Mouse (Mus musculus) intestine, embryonic 15.5 days (tissue): ENCODE measurements around the gene Ltbp2. TPM values are rescaled to one million over a fixed set of nuclear protein-coding genes. Genes with fewer than 3 reads are reported as not detected.

Experiments used
- ATAC-seq: fragments of 200-750 bp; cut with Nextera tagmentation; 2 replicates; pipeline ENCODE4 v1.8.0; 2017; ENCODE audit warnings: moderate TSS enrichment, moderate library complexity
- H3K27ac ChIP-seq: fragments of 300-500 bp; sonication (generic); 2 replicates; pipeline ENCODE4 v1.5.1; 2015; ENCODE audit warnings: mild to moderate bottlenecking, inconsistent platforms
- H3K27me3 ChIP-seq: fragments of 300-500 bp; sonication (generic); replicated peaks from 2 replicates; pipeline ENCODE4 v1.6.1; 2015; ENCODE audit warnings: inconsistent platforms
- H3K36me3 ChIP-seq: fragments of 300-500 bp; sonication (generic); 2 replicates; pipeline ENCODE4 v1.6.1; 2015; ENCODE audit warnings: inconsistent platforms
- H3K4me1 ChIP-seq: fragments of 300-500 bp; sonication (generic); replicated peaks from 2 replicates; pipeline ENCODE4 v1.6.1; 2015; ENCODE audit warnings: inconsistent platforms
- H3K4me2 ChIP-seq: fragments of 300-500 bp; sonication (generic); replicated peaks from 2 replicates; pipeline ENCODE4 v1.6.1; 2015; ENCODE audit warnings: mild to moderate bottlenecking, inconsistent platforms
- H3K4me3 ChIP-seq: fragments of 300-500 bp; sonication (generic); replicated peaks from 2 replicates; pipeline ENCODE4 v1.5.1; 2015; ENCODE audit warnings: inconsistent platforms
- H3K9ac ChIP-seq: fragments of 300-500 bp; sonication (generic); 2 replicates; pipeline ENCODE4 v1.6.1; 2015; ENCODE audit warnings: inconsistent platforms
- H3K9me3 ChIP-seq: fragments of 300-500 bp; sonication (generic); 2 replicates; pipeline ENCODE4 v1.6.1; 2016; ENCODE audit warnings: inconsistent platforms
- WGBS: fragments of 180-500 bp; shearing (Covaris S2); methylation state at CpG from one replicate; pipeline ENCODE4 v1.1.7; 2015; 5-methylcytosine and 5-hydroxymethylcytosine counted together
- polyA plus RNA-seq: library from polyadenylated mRNA; unstranded; fragments of >200 nt; fragmentation: Nextera tagmentation; extraction: Ambion mirVana; gene quantifications from 2 replicates; pipeline ENCODE4 v1.2.1, GENCODE M21; 2015

The Ltbp2 gene
- polyA plus RNA-seq, 1 experiment from 2014 or later, result 0.75 TPM

- H3K9me3 ChIP-seq, result no peaks in the 10 kb centered on the region
- no peaks in the 10 kb centered on the region for H3K4me1 ChIP-seq
- WGBS, result 82% methylated on average over 20 of the region's 20 CpGs
- no peak overlapping the region for H3K4me2 ChIP-seq
- H3K4me3 ChIP-seq, result no peak overlapping the region
- no peaks in the 10 kb centered on the region for H3K27me3 ChIP-seq
- no peaks in the 10 kb centered on the region for H3K36me3 ChIP-seq
- no peak overlapping the region for H3K27ac ChIP-seq
- no peak for ATAC-seq
- H3K9ac ChIP-seq, result no peak overlapping the region
Measured at GRCm38 (mm10) chr12:84829109-84829724, 47.1 kb downstream of the Ltbp2 start.

GRCm38 (mm10) chr12:84827384-84827933 is 48.9 kb downstream of the Ltbp2 start:
- Histone ChIP-seq H3K27ac (no peak overlapping the region), H3K4me2 (no peak overlapping the region), H3K4me3 (no peak overlapping the region), H3K9ac (no peak overlapping the region), H3K36me3 (no peaks in the 10 kb centered on the region), H3K9me3 (no peaks in the 10 kb centered on the region), H3K4me1 (no peaks in the 10 kb centered on the region), H3K27me3 (no peaks in the 10 kb centered on the region)
- ATAC-seq, result no peak
- 54% methylated on average over 8 of the region's 8 CpGs for WGBS

DNA sequence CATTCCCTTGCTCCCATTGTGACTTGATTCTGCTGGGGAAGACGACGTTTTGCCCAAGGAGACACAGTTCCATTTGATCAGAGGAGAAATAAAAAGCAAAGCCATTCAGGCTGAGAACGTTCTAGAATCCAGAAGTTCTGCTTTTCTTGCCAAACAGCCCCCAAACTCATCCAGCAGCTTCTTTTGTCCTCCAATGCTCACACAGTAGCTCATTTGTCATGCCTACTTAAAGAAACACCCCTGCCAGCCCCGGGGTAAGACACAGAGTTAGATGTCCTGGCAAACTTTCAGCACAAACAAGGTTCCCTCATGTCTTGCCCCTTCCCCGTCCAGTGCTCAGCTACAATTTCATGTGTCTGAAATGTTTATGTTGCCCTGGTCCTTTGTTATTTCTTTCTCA is 52.1 kb downstream of the Ltbp2 start:
- Histone ChIP-seq H3K27ac (no peak overlapping the region), H3K4me3 (no peak overlapping the region), H3K36me3 (no peaks in the 10 kb centered on the region), H3K4me1 (no peaks in the 10 kb centered on the region), H3K4me2 (no peak overlapping the region), H3K9ac (no peak overlapping the region), H3K9me3 (no peaks in the 10 kb centered on the region), H3K27me3 (no peaks in the 10 kb centered on the region)
- no peak for ATAC-seq
- 65% methylated on average over 5 of the region's 5 CpGs for WGBS

- H3K4me2 ChIP-seq, result no peak overlapping the region
- no peaks in the 10 kb centered on the region for H3K27me3 ChIP-seq
- H3K9ac ChIP-seq, result no peak overlapping the region
- H3K27ac ChIP-seq, result no peak overlapping the region
- H3K4me3 ChIP-seq, result no peak overlapping the region
- no peak for ATAC-seq
- WGBS, result 78% methylated on average over 7 of the region's 7 CpGs
- no peaks in the 10 kb centered on the region for H3K9me3 ChIP-seq
- no peaks in the 10 kb centered on the region for H3K4me1 ChIP-seq
- no peaks in the 10 kb centered on the region for H3K36me3 ChIP-seq
Measured at GRCm38 (mm10) chr12:84823601-84824000, 52.7 kb downstream of the Ltbp2 start.

DNA sequence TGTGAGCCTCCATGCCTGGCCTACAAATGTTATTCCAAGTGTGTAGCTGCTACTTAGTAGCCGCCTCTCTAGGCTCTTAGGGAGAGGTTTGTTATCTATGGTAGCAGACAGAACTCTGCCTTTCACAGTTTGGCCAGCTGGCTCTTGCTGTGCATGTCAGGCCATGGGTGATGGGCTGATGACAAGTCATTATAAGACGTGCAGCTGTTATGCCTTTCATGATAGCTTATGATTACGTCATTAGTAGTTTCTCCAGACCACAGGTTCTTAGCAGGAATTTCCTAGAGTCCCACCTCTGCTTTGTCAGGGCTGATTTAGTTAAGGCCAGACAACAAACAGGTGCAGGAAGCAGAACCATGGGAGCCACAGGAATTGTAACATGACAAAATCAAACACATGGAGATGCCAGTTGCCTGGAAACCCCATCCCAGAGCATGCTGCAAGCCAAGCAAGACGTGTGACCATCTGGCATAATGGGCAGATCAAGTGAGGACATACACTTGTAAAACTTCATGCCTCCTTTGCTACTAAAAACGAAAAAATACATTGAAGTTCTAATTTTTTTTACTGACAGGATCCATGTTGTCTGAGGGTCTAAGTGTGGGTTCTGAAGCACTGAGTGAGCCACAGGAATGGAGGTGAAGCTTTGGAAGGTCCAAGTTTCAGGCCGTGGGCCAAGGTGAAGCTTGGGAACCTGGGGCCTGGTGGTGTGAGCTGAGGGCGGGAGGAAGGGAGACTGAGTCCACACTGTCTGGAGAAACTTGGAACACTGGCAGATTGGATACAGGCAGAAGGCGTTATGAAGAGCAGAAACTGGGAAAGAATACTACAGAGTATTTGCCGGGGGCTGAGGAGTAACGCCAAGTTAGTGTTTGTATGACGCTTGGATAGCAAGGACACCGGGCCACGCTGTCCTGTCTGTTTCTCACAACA is 56.8 kb downstream of the Ltbp2 start:
- Histone ChIP-seq H3K27ac (no peak overlapping the region), H3K27me3 (no peaks in the 10 kb centered on the region), H3K4me1 (no peaks in the 10 kb centered on the region), H3K9me3 (no peaks in the 10 kb centered on the region), H3K9ac (no peak overlapping the region), H3K4me2 (no peak overlapping the region), H3K4me3 (no peak overlapping the region), H3K36me3 (no peaks in the 10 kb centered on the region)
- ATAC-seq, result no peak; the same call in 1 of the 2 replicates
- 85% methylated on average over 13 of the region's 13 CpGs for WGBS

GRCm38 (mm10) chr12:84818496-84818895 is 57.8 kb downstream of the Ltbp2 start:
- Histone ChIP-seq H3K27me3 (no peaks in the 10 kb centered on the region), H3K36me3 (no peaks in the 10 kb centered on the region), H3K9ac (no peak overlapping the region), H3K4me1 (no peaks in the 10 kb centered on the region), H3K9me3 (no peaks in the 10 kb centered on the region), H3K27ac (no peak overlapping the region), H3K4me3 (no peak overlapping the region), H3K4me2 (no peak overlapping the region)
- ATAC-seq, result no peak
- 72% methylated on average over 4 of the region's 4 CpGs for WGBS

DNA sequence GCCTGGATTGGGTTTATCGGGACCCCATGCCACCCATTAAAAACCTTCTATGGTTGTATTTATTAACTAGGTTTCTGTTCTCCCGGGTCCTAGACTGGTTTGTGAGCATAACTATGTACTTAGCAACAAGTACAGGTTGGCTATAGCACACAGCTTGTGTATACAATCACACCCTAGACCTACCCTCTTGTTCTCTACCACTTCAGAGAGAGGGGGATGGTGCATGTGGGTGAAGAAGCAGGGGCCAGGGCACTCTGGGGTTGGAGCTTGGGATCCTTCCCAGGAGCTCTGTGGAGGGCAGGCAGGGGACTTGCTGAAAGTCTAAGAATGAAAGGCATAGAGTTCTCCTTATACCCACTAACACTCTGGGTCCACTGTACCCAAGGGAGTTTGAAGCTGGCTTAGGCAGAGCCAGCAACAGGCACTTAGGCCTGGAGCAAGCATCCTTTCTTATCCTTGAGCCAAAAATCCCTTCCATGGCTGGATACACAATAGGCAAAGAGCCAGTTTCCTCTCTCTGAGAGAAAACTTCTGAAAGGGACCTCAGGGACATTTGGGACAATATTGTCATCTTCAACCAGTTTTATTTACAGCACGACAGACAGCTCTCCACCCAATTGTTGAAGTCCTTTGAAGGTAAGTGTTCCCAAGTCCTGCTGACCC is 61.5 kb downstream of the Ltbp2 start:
- Histone ChIP-seq H3K9ac (no peak overlapping the region), H3K36me3 (no peaks in the 10 kb centered on the region), H3K9me3 (no peaks in the 10 kb centered on the region), H3K27me3 (no peaks in the 10 kb centered on the region), H3K4me2 (no peak overlapping the region), H3K4me1 (no peaks in the 10 kb centered on the region), H3K4me3 (no peak overlapping the region), H3K27ac (no peak overlapping the region)
- 57% methylated on average over 3 of the region's 3 CpGs for whole genome bisulfite sequencing
- ATAC-seq, result no peak

GRCm38 (mm10) chr12:84813773-84814172 is 62.6 kb downstream of the Ltbp2 start:
- no peaks in the 10 kb centered on the region for H3K4me1 ChIP-seq
- H3K4me3 ChIP-seq, result no peak overlapping the region
- no peak overlapping the region for H3K9ac ChIP-seq
- no peaks in the 10 kb centered on the region for H3K27me3 ChIP-seq
- no peak for ATAC-seq
- no peaks in the 10 kb centered on the region for H3K9me3 ChIP-seq
- no peak overlapping the region for H3K4me2 ChIP-seq
- WGBS, result 47% methylated on average over 7 of the region's 7 CpGs
- H3K27ac ChIP-seq, result no peak overlapping the region
- no peaks in the 10 kb centered on the region for H3K36me3 ChIP-seq

- no peak overlapping the region for H3K9ac ChIP-seq
- H3K4me1 ChIP-seq, result no peaks in the 10 kb centered on the region
- H3K4me3 ChIP-seq, result no peak overlapping the region
- H3K27me3 ChIP-seq, result no peaks in the 10 kb centered on the region
- whole genome bisulfite sequencing, result 57% methylated on average over 3 of the region's 3 CpGs
- no peak overlapping the region for H3K4me2 ChIP-seq
- no peaks in the 10 kb centered on the region for H3K9me3 ChIP-seq
- ATAC-seq, result no peak
- H3K27ac ChIP-seq, result no peak overlapping the region
- H3K36me3 ChIP-seq, result no peaks in the 10 kb centered on the region
Measured at GRCm38 (mm10) chr12:84812004-84812403, 64.3 kb downstream of the Ltbp2 start.

GRCm38 (mm10) chr12:84811510-84811909 is 64.8 kb downstream of the Ltbp2 start:
- Histone ChIP-seq H3K27ac (no peak overlapping the region), H3K4me3 (no peak overlapping the region), H3K9me3 (no peaks in the 10 kb centered on the region), H3K36me3 (no peaks in the 10 kb centered on the region), H3K9ac (no peak overlapping the region), H3K4me1 (no peaks in the 10 kb centered on the region; the same call in 1 of the 2 replicates), H3K4me2 (no peak overlapping the region), H3K27me3 (no peaks in the 10 kb centered on the region)
- no peak for ATAC-seq
- 52% methylated on average over 4 of the region's 4 CpGs for WGBS

- Histone ChIP-seq H3K9me3 (no peaks in the 10 kb centered on the region), H3K9ac (no peak overlapping the region), H3K36me3 (no peaks in the 10 kb centered on the region), H3K4me2 (no peak overlapping the region), H3K27ac (no peak overlapping the region), H3K4me3 (no peak overlapping the region), H3K27me3 (no peaks in the 10 kb centered on the region), H3K4me1 (peaks cover 2% of the 10 kb centered on the region)
- 0 out of 2 replicates have a peak, but pooled peaks have one; percentile 16 for ATAC-seq
- 71% methylated on average over 1 of the region's 1 CpGs for WGBS
Measured at GRCm38 (mm10) chr12:84810810-84811209, 65.5 kb downstream of the Ltbp2 start.

GRCm38 (mm10) chr12:84809033-84809432 is 67.3 kb downstream of the Ltbp2 start:
- Histone ChIP-seq H3K36me3 (no peaks in the 10 kb centered on the region), H3K27ac (no peak overlapping the region), H3K9me3 (no peaks in the 10 kb centered on the region), H3K4me1 (peaks cover 11% of the 10 kb centered on the region), H3K27me3 (no peaks in the 10 kb centered on the region), H3K9ac (no peak overlapping the region), H3K4me2 (no peak overlapping the region), H3K4me3 (no peak overlapping the region)
- ATAC-seq, result no peak
- 80% methylated on average over 6 of the region's 6 CpGs for WGBS
